Mouse (Mus musculus): ENCODE measurements around the gene Wfdc3. TPM values are rescaled to one million over a fixed set of nuclear protein-coding genes. Genes with fewer than 3 reads are reported as not detected.
A peak's percentile ranks its signal among the peaks of the same experiment; 100 is the strongest.

Gene Wfdc3
- polyA plus RNA-seq, 1 experiment, result 1.0 TPM

DNA sequence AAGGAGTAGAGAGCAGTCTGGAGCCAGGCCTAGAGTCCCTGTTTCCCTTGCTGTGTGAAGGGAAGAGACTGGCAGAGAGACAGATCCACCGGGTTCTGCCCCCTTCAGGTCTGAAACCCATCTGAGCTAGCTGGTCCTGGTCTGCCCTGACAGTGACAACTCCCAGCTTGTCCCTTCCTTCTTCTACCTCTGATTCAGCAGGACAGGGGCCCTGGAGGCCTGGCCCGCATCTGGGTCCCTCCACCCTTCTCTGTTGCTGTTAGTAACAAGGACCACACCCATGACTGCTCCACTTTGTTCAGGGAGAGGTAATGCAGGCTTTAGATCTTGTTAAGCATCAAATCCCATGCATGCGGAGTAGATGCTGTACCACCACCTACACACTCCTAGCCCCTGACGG lies 42.7 kb upstream of the Wfdc3 start:
- Histone ChIP-seq H3K36me3 (ENCODE audit: control insufficient read depth, insufficient read depth, low read length) (0 out of 2 replicates have a peak, but pooled peaks cover 2% of the 10 kb centered on the region), H3K27me3 (replicated peaks; ENCODE audit: control insufficient read depth, insufficient read depth, low read length) (no peaks in the 10 kb centered on the region), H3K4me3 (ENCODE audit: insufficient read depth, low read depth, low read length) (no peak overlapping the region), H3K4me1 (ENCODE audit: control insufficient read depth, insufficient read depth, low read length) (peaks cover 7% of the 10 kb centered on the region; the same call in 1 of the 2 replicates), H3K27ac (ENCODE audit: insufficient read depth, low read depth, low read length) (no peak overlapping the region)
- DNase-seq, result no peak
- 81% methylated on average over 4 of the region's 4 CpGs for WGBS
- TF ChIP-seq CTCF (conservative IDR thresholded peaks at IDR 0.05; ENCODE audit: insufficient read depth, insufficient read length, low read depth, low read length) (no peak), POLR2A (IDR thresholded peaks at IDR 0.05; ENCODE audit: low read depth, low read length) (no peak)

DNA sequence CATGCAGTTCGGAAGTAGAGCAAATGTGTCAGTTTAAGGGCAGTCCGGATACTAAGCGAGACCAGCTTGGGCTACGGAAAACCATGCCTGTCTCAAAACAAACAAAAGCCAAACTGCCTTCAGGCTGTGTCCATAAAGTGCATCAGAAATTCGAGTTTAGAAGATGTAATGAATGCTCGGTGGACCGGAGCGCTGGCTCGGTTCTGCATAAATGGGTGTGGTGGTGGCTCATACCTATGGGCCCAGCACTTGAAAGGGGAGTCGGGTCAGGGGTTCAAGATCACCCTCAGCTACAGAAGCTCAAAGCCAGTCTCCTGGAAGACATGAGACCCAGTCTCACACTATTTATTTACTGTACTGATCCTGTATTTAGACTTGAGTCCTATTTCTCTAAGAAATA lies 42.0 kb upstream of the Wfdc3 start:
- TF ChIP-seq CTCF (conservative IDR thresholded peaks at IDR 0.05; ENCODE audit: insufficient read depth, insufficient read length, low read depth, low read length), result no peak
- no peak for TF ChIP-seq POLR2A (IDR thresholded peaks at IDR 0.05; ENCODE audit: low read depth, low read length)
- no peak for DNase-seq
- Histone ChIP-seq H3K4me3 (ENCODE audit: insufficient read depth, low read depth, low read length) (no peak overlapping the region), H3K27me3 (replicated peaks; ENCODE audit: control insufficient read depth, insufficient read depth, low read length) (no peaks in the 10 kb centered on the region), H3K4me1 (ENCODE audit: control insufficient read depth, insufficient read depth, low read length) (peaks cover 7% of the 10 kb centered on the region; the same call in 1 of the 2 replicates), H3K36me3 (ENCODE audit: control insufficient read depth, insufficient read depth, low read length) (0 out of 2 replicates have a peak, but pooled peaks cover 2% of the 10 kb centered on the region), H3K27ac (ENCODE audit: insufficient read depth, low read depth, low read length) (no peak overlapping the region)
- WGBS, result 54% methylated on average over 10 of the region's 10 CpGs

GRCm38 (mm10) chr2:164787032-164787431 lies 41.3 kb upstream of the Wfdc3 start:
- peak overlapping the region; percentile 64 for H3K4me3 ChIP-seq (ENCODE audit: insufficient read depth, low read depth, low read length)
- DNase-seq, result no peak
- H3K4me1 ChIP-seq (ENCODE audit: control insufficient read depth, insufficient read depth, low read length), result peaks cover 7% of the 10 kb centered on the region; the same call in 1 of the 2 replicates
- 0 out of 2 replicates have a peak, but pooled peaks cover 1% of the 10 kb centered on the region for H3K36me3 ChIP-seq (ENCODE audit: control insufficient read depth, insufficient read depth, low read length)
- TF ChIP-seq CTCF (conservative IDR thresholded peaks at IDR 0.05; ENCODE audit: insufficient read depth, insufficient read length, low read depth, low read length) (no peak), POLR2A (IDR thresholded peaks at IDR 0.05; ENCODE audit: low read depth, low read length) (no peak)
- 71% methylated on average over 3 of the region's 3 CpGs for WGBS
- 0 out of 2 replicates have a peak overlapping the region, but pooled peaks have one; percentile 73 for H3K27ac ChIP-seq (ENCODE audit: insufficient read depth, low read depth, low read length)
- H3K27me3 ChIP-seq (replicated peaks; ENCODE audit: control insufficient read depth, insufficient read depth, low read length), result no peaks in the 10 kb centered on the region

GRCm38 (mm10) chr2:164786388-164786885 lies 40.7 kb upstream of the Wfdc3 start:
- peak overlapping the region; percentile 64 for H3K4me3 ChIP-seq (ENCODE audit: insufficient read depth, low read depth, low read length)
- H3K4me1 ChIP-seq (ENCODE audit: control insufficient read depth, insufficient read depth, low read length), result peaks cover 7% of the 10 kb centered on the region; the same call in 1 of the 2 replicates
- no peak for TF ChIP-seq POLR2A (IDR thresholded peaks at IDR 0.05; ENCODE audit: low read depth, low read length)
- TF ChIP-seq CTCF (conservative IDR thresholded peaks at IDR 0.05; ENCODE audit: insufficient read depth, insufficient read length, low read depth, low read length), result no peak
- no peaks in the 10 kb centered on the region for H3K36me3 ChIP-seq (ENCODE audit: control insufficient read depth, insufficient read depth, low read length)
- H3K27me3 ChIP-seq (replicated peaks; ENCODE audit: control insufficient read depth, insufficient read depth, low read length), result no peaks in the 10 kb centered on the region
- no peak for DNase-seq
- H3K27ac ChIP-seq (ENCODE audit: insufficient read depth, low read depth, low read length), result peak overlapping the region; percentile 73
- 13% methylated on average over 15 of the region's 15 CpGs for WGBS

DNA sequence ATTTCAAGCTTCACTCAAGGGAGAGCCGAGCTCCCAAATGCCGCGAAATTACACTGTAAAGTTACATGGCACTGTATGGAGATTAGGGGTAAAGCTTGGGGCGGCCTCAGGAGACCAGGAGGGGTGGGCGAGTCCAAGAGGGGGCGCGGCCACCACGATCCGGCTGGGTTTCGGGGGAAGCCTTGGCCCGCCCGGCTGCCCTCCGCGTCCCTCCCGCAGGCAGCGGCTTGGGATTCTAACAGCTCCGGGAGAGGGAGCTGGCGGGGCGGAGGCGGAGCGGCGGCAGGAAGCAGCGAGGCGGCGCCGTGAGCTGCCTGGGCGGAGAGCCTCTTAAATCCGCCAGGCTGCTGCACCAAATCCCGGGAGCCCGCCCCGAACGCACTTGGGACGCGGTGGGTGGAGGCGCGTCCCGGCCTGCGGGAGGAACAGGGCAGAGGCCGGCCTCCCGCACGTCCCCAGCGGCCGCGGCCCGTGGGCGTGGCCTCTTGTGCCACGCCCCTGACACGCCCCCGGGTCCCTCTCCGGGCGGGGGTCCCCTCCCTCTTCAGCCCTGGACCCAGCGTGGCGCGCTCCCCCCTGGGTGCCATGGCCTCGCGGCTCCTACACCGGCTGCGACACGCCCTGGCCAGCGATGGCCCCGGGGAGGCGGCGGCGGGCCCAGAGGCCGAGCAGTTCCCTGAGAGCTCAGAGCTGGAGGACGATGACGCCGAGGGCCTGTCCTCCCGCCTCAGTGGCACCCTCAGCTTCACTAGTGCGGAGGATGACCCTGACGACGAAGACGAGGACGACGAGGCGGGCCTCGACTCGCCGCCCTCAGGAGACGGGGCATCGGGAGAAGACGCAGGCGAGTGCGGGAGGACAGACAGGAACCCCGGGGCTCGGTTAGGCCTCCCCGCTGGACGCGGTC lies 40.0 kb upstream of the Wfdc3 start, which contains the start of gene Snx21:
Gene Snx21, plus strand, starts transcription at position 343 of the 907 bp plus-strand sequence.
- peak; percentile 97 for DNase-seq
- Histone ChIP-seq H3K27ac (ENCODE audit: insufficient read depth, low read depth, low read length) (peak within 1 kb of the TSS; percentile 73), H3K4me1 (ENCODE audit: control insufficient read depth, insufficient read depth, low read length) (peaks cover 7% of the 10 kb centered on the region; the same call in 1 of the 2 replicates), H3K4me3 (ENCODE audit: insufficient read depth, low read depth, low read length) (peak within 1 kb of the TSS; percentile 64), H3K27me3 (replicated peaks; ENCODE audit: control insufficient read depth, insufficient read depth, low read length) (no peaks in the 10 kb centered on the region), H3K36me3 (ENCODE audit: control insufficient read depth, insufficient read depth, low read length) (no peaks in the 10 kb centered on the region)
- TF ChIP-seq CTCF (conservative IDR thresholded peaks at IDR 0.05; ENCODE audit: insufficient read depth, insufficient read length, low read depth, low read length), result peak; percentile 23; the same call in 1 of the 2 replicates
- TF ChIP-seq POLR2A (IDR thresholded peaks at IDR 0.05; ENCODE audit: low read depth, low read length), result peak; percentile 24
- WGBS, result under 1% methylated on average over 89 of the region's 89 CpGs

DNA sequence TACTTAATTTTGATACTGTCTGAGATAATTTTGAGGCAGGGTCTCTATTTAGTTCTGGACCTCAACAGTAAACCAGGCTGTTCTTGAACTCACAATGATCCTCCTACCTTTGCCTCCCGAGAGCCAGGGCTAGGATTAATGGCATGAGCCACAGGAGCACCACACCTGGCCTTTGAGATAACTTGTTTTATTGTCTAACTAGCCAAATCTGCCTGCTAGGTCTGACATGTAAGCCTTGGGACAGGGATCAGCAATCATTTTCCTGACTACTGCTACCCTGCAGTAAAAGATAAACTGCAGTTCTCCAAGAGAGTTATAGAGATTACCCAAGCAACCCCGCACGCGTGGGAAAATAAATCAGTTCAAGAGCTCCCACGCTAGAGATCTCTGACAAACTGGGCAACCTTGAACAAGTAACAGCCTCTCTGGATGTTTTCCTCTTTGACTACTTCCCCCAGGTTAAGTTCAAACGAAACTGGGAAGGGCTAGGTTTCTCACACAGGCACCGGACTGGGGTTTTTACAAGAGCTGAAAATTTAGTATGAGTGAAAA lies 39.2 kb upstream of the Wfdc3 start:
- TF ChIP-seq POLR2A (IDR thresholded peaks at IDR 0.05; ENCODE audit: low read depth, low read length) (no peak), CTCF (conservative IDR thresholded peaks at IDR 0.05; ENCODE audit: insufficient read depth, insufficient read length, low read depth, low read length) (no peak)
- Histone ChIP-seq H3K4me1 (ENCODE audit: control insufficient read depth, insufficient read depth, low read length) (peaks cover 7% of the 10 kb centered on the region; the same call in 1 of the 2 replicates), H3K27ac (ENCODE audit: insufficient read depth, low read depth, low read length) (peak overlapping the region; percentile 72), H3K4me3 (ENCODE audit: insufficient read depth, low read depth, low read length) (peak overlapping the region; percentile 64), H3K36me3 (ENCODE audit: control insufficient read depth, insufficient read depth, low read length) (no peaks in the 10 kb centered on the region), H3K27me3 (replicated peaks; ENCODE audit: control insufficient read depth, insufficient read depth, low read length) (no peaks in the 10 kb centered on the region)
- DNase-seq, result no peak
- WGBS, result 3% methylated on average over 7 of the region's 7 CpGs
